Mouse (Mus musculus) kidney, postnatal 25 days (tissue): ENCODE data around the gene Tmem52.
"Not testable (repeated sequence)": the region's sequence is repeated elsewhere in the genome, so short reads cannot be mapped to it uniquely, and the experiment has no call there.

Experiments used
- DNase-seq, 2 experiments: peaks; one replicate each; pipeline ENCODE4 v3.0.0; 2021; ENCODE audit warnings: mixed read lengths in 2 of 2

Gene Tmem52

DNA sequence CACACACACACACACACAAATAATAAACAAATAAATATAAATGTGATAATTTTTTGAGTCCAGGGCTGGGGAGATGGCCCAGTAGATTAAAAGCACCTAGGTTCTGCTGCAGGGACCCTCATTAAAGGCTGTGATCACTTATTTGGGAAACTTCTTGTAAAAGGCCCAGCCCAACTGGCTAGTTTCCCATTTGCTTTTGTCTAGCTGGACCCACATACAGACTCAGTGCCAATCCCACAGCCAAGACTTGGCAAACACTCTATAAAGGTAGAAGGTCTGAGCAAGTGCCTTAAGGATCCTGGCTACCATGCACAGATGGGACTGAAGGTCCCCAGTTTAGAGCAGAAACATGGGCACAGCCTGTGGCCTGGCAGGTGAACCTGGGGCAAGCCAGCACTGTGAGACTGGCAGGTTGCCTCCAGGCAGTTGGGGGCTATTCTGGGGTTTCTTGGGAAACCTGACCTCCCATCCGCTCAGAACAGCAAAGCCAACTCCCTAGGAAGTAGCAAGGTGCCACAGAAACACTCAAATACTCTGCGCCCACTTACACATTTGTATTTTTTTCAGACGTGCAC is 3.9 kb downstream of the Tmem52 start:
- no peak for DNase-seq

GRCm38 (mm10) chr4:155473319-155473718 is 4.4 kb downstream of the Tmem52 start:
- DNase-seq: peak in 1 of 2 experiments; percentile 40

DNA sequence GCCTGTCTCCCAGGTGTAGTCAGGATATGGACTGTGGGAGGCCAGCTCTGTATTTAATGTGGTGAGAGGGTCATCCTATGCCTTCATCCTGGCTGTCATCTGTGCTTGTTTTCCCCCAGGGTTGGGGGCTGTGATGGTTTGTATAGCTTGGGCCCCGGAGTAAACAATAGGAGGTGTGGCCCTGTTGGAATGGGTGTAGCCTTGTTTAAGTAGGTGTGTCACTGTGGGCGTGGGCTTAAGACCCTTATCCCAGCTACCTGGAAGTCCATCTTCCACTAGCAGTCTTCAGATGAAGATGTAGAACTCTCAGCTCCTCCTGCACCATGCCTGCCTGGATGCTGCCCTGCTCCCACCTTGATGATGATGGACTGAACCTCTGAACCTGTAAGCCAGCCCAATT is 4.9 kb downstream of the Tmem52 start:
- DNase-seq: not testable (repeated sequence)

GRCm38 (mm10) chr4:155481381-155482124 is 12.6 kb downstream of the Tmem52 start:
- peak; percentile 78 to 82 for DNase-seq

DNA sequence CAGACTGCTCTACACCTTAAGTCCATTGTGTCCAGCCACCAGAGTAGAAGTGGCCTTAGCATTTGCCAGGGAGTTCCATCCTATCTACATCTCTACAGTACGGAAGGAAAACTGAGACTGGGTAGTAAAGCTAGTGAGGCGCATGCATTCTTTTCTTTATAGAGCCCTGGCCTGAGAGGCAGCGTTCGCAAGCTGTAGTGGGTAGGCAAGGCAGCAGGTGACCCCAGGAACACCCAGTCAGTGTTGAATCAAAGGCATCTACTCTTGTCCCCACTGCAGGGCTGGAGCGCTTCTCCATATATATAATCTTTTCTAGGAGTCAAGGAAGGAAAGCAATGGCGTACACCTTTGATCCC is 13.2 kb downstream of the Tmem52 start:
- peak in 1 of 2 experiments; percentile 19 for DNase-seq

DNA sequence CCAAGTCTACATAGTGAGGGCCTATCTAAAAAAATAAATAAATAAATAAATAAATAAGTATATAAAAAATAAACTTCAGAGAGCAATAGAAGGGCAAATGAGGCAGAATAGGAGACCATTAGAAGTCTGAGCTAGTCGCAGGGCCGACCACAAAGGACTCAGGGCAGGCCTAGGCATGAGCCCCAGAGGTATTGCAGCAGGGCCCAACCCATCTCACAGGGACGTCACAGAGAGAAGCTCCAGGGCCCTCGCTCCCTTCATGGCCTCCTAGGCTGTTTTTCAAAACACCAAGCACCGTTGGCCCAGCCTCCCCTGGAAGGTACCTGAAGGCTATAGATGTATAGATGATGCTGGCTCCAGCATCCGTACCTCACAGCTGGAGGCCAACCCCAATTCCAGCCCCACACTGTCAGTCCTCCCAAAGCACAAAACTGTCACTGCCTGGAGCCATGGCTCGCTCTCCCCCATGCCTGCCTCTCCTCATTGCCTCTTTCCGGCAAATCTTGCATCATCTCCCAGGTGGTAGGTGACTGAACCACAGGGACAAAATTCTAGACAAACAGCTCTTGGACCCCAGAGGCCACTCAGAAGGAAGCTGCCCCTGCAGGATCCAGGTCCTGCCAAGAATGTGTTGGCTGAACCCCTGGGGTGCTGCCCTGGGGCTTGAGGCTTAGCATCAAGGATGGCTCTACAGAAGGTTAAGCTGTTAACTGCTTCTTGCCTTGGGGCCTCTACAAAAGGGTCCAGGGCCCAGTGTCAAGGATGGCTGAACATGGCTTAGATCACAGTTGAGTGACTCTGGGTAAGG is 14.0 kb downstream of the Tmem52 start:
- DNase-seq: peak in 1 of 2 experiments; percentile 36

GRCm38 (mm10) chr4:155485521-155485920 is 16.6 kb downstream of the Tmem52 start:
- peak in 1 of 2 experiments; percentile 17 for DNase-seq

GRCm38 (mm10) chr4:155487746-155488145 is 18.8 kb downstream of the Tmem52 start:
- DNase-seq: no peak

DNA sequence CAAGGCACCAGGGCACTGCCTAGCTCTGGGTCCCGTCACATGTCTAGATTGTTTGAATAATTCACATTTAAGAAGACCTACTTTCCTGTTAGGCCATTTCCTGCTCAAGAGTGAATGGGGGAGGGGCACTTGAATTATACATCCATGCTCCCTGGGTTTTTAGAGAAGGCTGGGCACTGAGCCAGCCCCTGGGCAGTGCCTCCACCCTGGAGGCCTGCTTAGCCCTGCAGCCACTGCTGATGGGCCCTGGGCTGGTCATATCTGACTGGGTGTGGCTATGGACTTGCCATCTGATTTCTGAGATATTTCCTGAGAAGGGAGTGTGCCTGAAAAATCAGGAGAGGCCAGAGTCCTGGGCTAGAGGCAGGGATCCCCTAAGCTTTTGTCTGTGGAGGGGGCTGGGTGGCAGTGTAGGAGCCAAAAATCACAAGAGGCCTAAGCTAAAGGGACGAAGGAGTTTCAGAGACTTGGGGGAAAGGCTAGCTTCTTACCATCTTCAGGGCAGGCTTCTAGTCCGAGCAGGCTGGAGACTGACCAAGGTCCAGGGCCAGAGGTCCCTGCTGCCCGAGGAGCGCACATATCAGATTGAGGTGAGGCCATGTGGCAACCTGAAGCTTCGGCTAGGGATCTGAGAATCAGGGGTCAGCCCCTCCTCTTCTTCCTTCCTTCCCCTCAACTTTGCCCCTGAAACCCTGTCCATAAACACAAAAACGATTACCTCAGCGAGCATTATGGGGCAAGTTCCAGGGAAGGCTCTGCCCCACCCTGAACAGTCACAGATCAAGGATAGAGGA is 19.5 kb downstream of the Tmem52 start:
- DNase-seq: peak; percentile 86 to 93

DNA sequence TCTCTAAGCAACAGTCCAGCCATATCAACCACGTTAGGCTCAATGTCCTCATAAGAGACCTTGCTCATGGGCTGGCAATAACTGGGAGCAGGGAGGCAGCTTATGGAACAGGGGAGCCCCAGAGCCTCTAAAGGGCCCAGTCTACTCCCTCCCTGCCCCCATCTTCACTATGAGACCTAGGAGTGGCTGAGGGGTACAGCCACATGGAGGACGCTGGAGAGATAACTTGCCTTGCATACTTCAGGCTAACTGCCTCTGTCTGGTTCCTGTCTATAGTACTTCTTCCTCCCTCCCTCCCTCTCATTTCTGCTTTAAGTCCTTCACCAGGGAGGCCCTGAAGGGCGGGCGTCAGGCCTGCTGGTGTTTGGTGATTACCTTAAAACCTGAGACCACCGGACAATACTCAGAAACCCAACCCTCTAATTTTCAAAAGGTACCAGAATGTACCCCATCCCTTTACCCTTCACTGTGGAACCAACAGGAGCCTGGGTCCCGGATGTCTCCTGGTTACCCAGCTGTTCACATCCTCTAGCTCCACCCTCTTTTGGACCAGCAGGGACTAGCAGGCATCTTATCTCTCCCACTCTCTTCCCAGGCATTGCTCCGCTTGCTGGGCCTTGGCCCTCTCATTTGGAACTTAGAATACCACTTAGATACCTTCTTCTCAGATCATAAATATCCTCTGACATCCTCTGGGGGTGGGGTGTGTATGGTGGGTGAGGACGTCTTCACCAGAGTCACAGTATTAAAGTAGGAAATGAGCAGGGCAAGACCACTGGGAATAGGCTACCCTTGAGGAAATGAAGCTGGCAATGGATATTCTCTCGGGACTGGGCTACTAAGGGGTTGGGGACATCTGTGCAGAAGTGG is 20.4 kb downstream of the Tmem52 start:
- DNase-seq: peak in 1 of 2 experiments; percentile 38

DNA sequence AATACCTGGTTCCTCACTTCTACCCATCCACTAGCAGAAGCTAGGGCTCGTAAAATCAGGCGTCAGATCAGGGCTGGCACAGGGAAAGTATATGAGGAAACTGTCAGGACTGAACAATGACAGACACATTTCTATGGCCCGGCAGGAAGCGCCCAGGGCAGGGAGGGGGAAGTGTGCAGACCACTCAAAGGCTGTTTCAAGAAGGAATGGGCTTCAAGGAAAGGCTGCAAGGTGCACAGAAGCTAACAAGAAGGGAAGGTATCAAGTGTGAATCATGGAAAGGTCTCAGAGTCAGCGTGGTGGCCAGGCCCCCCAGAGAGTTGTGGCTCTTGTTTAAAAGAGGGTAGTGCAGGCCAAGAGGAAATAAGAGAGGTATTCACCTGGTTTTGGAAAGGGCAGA is 21.5 kb downstream of the Tmem52 start:
- peak in 1 of 2 experiments; percentile 35 for DNase-seq

- DNase-seq: peak; percentile 95 to 97
Measured at GRCm38 (mm10) chr4:155490990-155491504, 22.1 kb downstream of the Tmem52 start, which contains the start of gene Gnb1. Gene Gnb1 (plus strand): TSS chr4:155491361.

DNA sequence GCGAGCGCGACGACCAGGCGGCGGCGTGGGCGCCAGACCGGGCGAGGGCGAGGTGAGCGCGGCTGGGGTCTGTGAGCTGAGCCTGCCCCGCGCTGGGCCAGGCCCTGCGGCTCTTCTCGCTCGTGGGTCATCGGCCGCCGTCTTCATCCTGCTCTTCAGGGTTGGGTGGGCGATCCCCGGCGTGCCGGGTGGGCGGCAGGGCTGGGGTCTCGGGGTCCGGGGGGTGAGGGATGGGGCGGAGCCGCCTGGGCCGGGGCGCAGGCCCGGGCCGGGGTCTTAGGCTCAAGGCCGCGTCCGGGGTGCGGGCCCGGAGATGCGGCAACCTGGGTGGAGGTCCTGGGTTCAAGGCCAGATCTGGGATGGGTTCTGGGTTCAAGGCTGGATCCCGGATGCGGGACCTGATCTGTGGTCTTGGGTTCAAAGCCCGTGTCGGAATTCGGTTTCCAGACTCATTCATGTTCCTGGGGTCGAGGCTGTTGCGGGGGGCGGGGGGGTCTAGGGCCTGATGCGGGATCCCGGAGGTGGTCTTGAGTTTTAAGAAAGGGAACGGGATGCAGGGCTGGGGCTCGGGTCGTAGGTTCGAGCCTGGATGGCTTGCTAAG is 22.7 kb downstream of the Tmem52 start:
- no peak for DNase-seq

DNA sequence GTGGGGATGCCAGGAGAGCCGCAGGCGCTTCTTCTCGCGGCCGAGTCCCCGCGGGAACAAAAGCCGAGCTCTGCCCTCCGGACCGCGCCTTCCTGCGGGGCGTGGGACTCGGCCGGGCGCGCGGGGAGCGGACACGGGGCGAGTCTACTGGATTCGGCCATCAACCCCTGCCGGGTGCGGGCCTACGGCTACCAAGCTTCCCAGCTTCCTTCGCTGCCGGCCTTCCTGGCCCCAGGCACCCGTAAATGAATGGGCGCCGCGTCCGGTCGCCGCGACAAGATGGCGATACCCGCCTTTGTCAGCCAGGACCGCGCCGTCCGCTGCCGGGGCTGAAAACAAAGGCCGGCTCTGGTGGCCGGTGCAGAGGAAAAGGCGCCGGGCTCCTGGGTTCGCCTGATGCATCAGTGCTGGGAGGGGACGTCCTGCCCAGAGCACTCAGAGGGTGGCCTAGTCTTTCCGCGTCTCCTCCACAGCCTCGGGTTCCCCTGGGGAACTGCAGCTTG is 23.3 kb downstream of the Tmem52 start:
- peak; percentile 53 to 74 for DNase-seq

GRCm38 (mm10) chr4:155494891-155495290 is 26.0 kb downstream of the Tmem52 start:
- no peak for DNase-seq

GRCm38 (mm10) chr4:155497963-155498362 is 29.0 kb downstream of the Tmem52 start:
- no peak for DNase-seq

GRCm38 (mm10) chr4:155501126-155501525 is 32.2 kb downstream of the Tmem52 start:
- DNase-seq: no peak

GRCm38 (mm10) chr4:155505067-155505466 is 36.2 kb downstream of the Tmem52 start:
- no peak for DNase-seq

GRCm38 (mm10) chr4:155505671-155506295 is 36.9 kb downstream of the Tmem52 start:
- no peak for DNase-seq

GRCm38 (mm10) chr4:155508614-155509013 is 39.7 kb downstream of the Tmem52 start:
- no peak for DNase-seq
